Mouse (Mus musculus) hindbrain, embryonic 14.5 days (tissue): ENCODE results near the gene Tnfrsf1a. TPM values are rescaled to one million over a fixed set of nuclear protein-coding genes. Genes with fewer than 3 reads are reported as not detected.

Experiments used
- ATAC-seq: fragments of 200-750 bp; cut with Nextera tagmentation; 2 replicates; pipeline ENCODE4 v1.8.0; 2017; ENCODE audit warnings: moderate number of reproducible peaks, mild to moderate bottlenecking, moderate TSS enrichment, moderate library complexity; ENCODE audit not compliant: low FRiP score
- DNase-seq: peaks from one replicate; pipeline ENCODE4 v3.0.0-alpha.2; 2015; ENCODE audit warnings: low spot score
- H3K27ac ChIP-seq: fragments of 300-500 bp; sonication (generic); 2 replicates; pipeline ENCODE4 v1.5.1; 2014; ENCODE audit warnings: mild to moderate bottlenecking, moderate library complexity
- H3K27me3 ChIP-seq: fragments of 300-500 bp; sonication (generic); 2 replicates; pipeline ENCODE4 v1.6.1; 2014; ENCODE audit warnings: mild to moderate bottlenecking, low read length, mixed read lengths; ENCODE audit not compliant: control insufficient read depth, insufficient read depth
- H3K36me3 ChIP-seq: fragments of 300-500 bp; sonication (generic); replicated peaks from 2 replicates; pipeline ENCODE4 v1.6.1; 2014; ENCODE audit not compliant: control insufficient read depth, insufficient read depth
- H3K4me1 ChIP-seq: fragments of 300-500 bp; sonication (generic); replicated peaks from 2 replicates; pipeline ENCODE4 v1.6.1; 2014; ENCODE audit warnings: antibody characterized with exemption, low read length, mixed read lengths; ENCODE audit not compliant: control insufficient read depth, insufficient read depth
- H3K4me2 ChIP-seq: fragments of 300-500 bp; sonication (generic); replicated peaks from 2 replicates; pipeline ENCODE4 v1.6.1; 2014; ENCODE audit warnings: mild to moderate bottlenecking, moderate library complexity
- H3K4me3 ChIP-seq: fragments of 300-500 bp; sonication (generic); replicated peaks from 2 replicates; pipeline ENCODE4 v1.5.1; 2014; ENCODE audit warnings: mild to moderate bottlenecking, low read length
- H3K9ac ChIP-seq: fragments of 300-500 bp; sonication (generic); 2 replicates; pipeline ENCODE4 v1.6.1; 2014
- H3K9me3 ChIP-seq: fragments of 300-500 bp; sonication (generic); 2 replicates; pipeline ENCODE4 v1.6.1; 2016; ENCODE audit warnings: low read length; ENCODE audit not compliant: control insufficient read depth
- WGBS: fragments of 180-500 bp; shearing (Covaris S2); extraction: QIAGEN DNeasy Blood & Tissue Kit; methylation state at CpG from one replicate; pipeline ENCODE4 v1.1.7; 2014; 5-methylcytosine and 5-hydroxymethylcytosine counted together
- polyA plus RNA-seq: library from polyadenylated mRNA; unstranded; fragments of >200 nt; fragmentation: Nextera tagmentation; extraction: Ambion mirVana; gene quantifications from 2 replicates; pipeline ENCODE4 v1.2.1, GENCODE M21; 2014

The Tnfrsf1a gene
- polyA plus RNA-seq, 1 experiment from 2014 or later, result 15.4 TPM

DNA sequence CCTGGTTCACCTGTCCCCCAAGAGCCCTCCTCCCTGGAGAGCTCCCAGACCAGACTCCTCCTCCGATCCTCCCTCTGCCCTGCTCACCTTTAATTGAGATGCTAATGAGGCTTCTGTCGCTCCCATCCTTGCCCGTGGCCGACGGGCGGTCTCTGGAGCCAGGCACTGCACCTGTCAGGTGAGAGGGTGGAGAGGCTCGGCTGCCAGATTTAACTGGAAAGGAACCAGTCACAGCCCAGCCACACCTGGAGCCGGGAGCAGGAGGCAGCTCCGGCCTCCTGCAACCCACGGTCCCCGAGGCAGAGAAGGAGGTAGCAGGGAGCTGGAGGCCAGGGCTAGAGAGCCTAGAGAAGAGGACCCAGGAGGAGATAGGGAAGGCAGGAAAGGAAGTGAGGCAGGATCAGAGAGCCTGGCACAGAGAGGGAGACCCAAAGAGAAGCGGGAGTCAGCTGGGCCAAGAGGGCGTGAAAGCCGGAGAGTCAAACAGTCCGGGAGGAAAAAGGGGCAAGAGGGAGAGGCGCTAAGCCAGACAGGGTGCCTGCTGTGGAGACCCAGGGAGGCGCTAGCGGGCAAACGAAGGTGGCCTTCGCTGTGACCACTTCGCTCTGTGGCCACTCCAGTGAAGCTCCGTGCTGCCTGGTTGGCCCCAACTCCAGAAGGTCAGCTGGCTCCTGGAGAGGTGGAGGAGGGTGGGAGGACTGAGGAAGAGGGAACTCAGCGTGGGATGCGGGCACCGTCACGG is 27.9 kb upstream of the Tnfrsf1a start:
- H3K4me2 ChIP-seq, result no peak overlapping the region

DNA sequence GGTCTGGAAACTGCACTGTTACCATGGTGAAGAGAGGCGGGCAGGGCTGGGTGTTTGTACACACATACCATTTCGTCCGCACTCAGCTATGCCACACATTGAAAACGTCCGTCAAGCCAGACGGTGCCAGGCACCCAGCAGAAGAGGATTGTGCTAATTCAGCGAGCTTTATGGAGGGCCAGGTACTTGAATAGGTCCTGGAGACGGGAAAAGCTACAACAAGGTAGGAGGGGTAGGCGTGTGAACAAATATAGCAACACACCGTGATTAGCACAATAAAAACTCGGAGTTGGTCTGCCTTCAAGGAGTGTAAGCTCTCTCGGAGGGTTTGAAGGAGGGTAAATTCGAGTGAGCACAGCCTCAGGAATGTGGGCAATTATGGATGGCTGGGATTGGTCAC is 26.4 kb upstream of the Tnfrsf1a start:
- no peak for DNase-seq
- Histone ChIP-seq H3K9me3 (no peaks in the 10 kb centered on the region), H3K27me3 (peaks cover 43% of the 10 kb centered on the region), H3K4me2 (no peak overlapping the region), H3K4me3 (no peak overlapping the region), H3K36me3 (no peaks in the 10 kb centered on the region), H3K4me1 (no peaks in the 10 kb centered on the region), H3K9ac (no peak overlapping the region), H3K27ac (no peak overlapping the region)
- no peak for ATAC-seq
- 59% methylated on average over 13 of the region's 13 CpGs for WGBS

More for the DNA sequence above, 27.9 kb upstream of the Tnfrsf1a start:
- H3K4me1 ChIP-seq, result no peaks in the 10 kb centered on the region
- no peak overlapping the region for H3K4me3 ChIP-seq
- H3K9me3 ChIP-seq, result no peaks in the 10 kb centered on the region
- DNase-seq (no peak), ATAC-seq (no peak)
- WGBS, result 7% methylated on average over 26 of the region's 26 CpGs
- H3K27ac ChIP-seq, result no peak overlapping the region
- H3K27me3 ChIP-seq, result peaks cover 43% of the 10 kb centered on the region
- no peaks in the 10 kb centered on the region for H3K36me3 ChIP-seq
- no peak overlapping the region for H3K9ac ChIP-seq

DNA sequence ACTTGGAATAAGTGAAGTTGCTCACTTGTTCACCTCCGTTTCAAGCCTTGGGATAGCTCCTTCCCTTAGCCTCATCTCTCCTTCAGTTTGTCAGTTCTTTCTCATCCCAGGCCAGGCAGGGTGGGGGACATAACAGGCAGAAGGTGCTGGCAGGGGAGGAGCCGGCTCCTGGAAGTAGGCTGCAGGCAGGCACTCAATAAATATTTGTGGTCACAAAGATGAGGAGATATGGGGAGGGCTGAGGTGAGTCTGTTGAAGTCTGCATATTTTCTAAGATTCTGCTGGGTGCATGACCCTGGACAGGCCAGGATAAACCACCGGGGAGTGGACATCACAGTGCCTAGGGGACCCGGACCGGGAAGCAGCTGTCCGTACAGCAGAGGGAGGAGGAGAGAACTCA is 25.6 kb upstream of the Tnfrsf1a start:
- WGBS, result 67% methylated on average over 6 of the region's 6 CpGs
- no peak for ATAC-seq

DNA sequence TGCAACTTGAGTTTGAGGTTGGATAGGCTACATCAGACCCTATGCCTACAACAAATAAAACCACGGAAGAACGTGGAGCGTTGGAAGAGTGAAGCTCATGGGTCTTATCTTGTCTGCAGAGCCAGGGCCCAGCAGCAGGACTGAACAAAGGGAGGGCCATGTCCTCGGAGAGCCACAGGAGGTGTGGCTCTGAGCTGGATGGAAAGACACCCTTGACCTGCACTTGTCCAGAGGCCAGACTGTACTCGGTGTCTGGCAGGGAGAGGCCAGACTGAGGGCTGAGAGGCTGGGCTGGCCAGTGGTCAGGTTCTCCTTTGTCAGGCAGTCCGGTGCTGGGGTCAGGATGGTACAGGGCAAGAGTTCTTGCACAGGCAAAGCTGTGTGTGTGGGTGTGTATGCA is 23.8 kb upstream of the Tnfrsf1a start:
- ATAC-seq, result no peak
- peaks cover 35% of the 10 kb centered on the region for H3K27me3 ChIP-seq
- H3K27ac ChIP-seq, result no peak overlapping the region
- DNase-seq, result no peak
- H3K4me2 ChIP-seq, result no peak overlapping the region
- H3K36me3 ChIP-seq, result no peaks in the 10 kb centered on the region
- no peaks in the 10 kb centered on the region for H3K9me3 ChIP-seq
- H3K9ac ChIP-seq, result no peak overlapping the region
- 70% methylated on average over 6 of the region's 6 CpGs for WGBS
- H3K4me1 ChIP-seq, result no peaks in the 10 kb centered on the region
- H3K4me3 ChIP-seq, result no peak overlapping the region

More for the DNA sequence above, 25.6 kb upstream of the Tnfrsf1a start:
- no peak overlapping the region for H3K4me3 ChIP-seq
- no peaks in the 10 kb centered on the region for H3K9me3 ChIP-seq
- peaks cover 43% of the 10 kb centered on the region for H3K27me3 ChIP-seq
- no peak overlapping the region for H3K4me2 ChIP-seq
- no peak overlapping the region for H3K27ac ChIP-seq
- H3K4me1 ChIP-seq, result no peaks in the 10 kb centered on the region
- no peak for DNase-seq
- H3K36me3 ChIP-seq, result no peaks in the 10 kb centered on the region
- H3K9ac ChIP-seq, result no peak overlapping the region

DNA sequence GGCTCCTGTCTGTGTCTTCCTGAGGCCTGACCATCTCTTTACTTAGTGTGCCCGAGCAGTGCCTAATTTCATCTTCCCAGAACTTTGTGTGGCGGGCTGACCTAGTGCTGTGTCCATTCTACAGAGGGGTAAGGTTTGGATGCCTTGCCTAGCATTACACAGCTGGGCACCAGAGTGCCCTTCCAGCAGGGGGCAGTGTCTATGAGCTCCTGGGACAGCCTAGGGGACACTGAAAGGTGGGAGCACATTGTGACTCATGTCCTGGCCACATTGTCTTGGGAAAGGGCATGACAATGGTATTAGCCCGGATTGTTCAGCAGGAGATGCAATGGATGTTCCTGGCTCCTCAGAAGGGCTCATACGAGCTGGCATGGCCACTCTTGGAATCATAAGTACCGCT is 20.9 kb upstream of the Tnfrsf1a start:
- no peak for DNase-seq

DNA sequence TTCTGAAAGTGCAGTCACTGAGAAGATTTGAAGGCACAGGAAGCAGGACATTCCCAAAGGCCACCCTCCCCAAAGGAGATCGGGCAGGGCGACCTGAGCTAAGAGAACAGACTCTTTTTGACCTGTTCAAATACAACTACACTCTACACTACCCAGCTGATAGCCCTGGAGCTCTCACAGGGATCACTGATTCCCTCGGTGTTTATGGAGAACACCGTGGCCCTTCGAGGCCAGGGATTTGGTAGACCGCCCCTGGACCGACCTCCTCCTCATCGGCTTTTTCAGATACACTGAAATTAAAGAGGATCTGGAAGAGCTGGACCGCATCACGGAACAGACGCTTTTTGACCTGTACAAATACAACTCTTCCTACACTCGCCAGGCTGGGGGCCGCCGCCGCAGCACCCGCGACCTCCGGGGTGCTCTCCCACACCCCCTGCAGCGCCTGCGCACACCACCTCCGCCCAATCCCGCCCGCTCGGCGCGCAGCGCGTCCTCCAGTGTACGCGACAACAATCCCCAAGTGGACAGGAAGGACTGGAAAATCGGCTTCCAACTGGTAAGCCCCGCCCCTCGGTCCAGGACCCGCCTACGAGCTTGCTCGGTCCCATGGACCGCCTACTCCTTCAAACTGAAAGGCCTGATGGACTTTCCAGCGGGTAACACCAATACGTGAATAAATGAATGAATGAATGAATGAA is 18.4 kb upstream of the Tnfrsf1a start:
- H3K9me3 ChIP-seq, result no peaks in the 10 kb centered on the region
- H3K4me3 ChIP-seq, result peak overlapping the region; percentile 42
- DNase-seq, result peak; percentile 72
- H3K36me3 ChIP-seq, result no peaks in the 10 kb centered on the region
- under 1% methylated on average over 39 of the region's 39 CpGs for WGBS
- no peak overlapping the region for H3K27ac ChIP-seq
- peak overlapping the region; percentile 61 for H3K9ac ChIP-seq
- H3K27me3 ChIP-seq, result no peaks in the 10 kb centered on the region
- H3K4me2 ChIP-seq, result peak overlapping the region; percentile 73
- no peaks in the 10 kb centered on the region; the same call in 1 of the 2 replicates for H3K4me1 ChIP-seq
- ATAC-seq, result peak; percentile 89

More for the DNA sequence above, 20.9 kb upstream of the Tnfrsf1a start:
- H3K4me2 ChIP-seq, result no peak overlapping the region
- no peaks in the 10 kb centered on the region for H3K9me3 ChIP-seq
- no peak overlapping the region for H3K9ac ChIP-seq
- no peaks in the 10 kb centered on the region for H3K36me3 ChIP-seq
- 84% methylated on average over 5 of the region's 5 CpGs for WGBS
- H3K4me1 ChIP-seq, result no peaks in the 10 kb centered on the region; the same call in 1 of the 2 replicates
- no peak for ATAC-seq
- H3K27ac ChIP-seq, result no peak overlapping the region
- no peak overlapping the region for H3K4me3 ChIP-seq
- H3K27me3 ChIP-seq, result 0 out of 2 replicates have a peak, but pooled peaks cover 6% of the 10 kb centered on the region

DNA sequence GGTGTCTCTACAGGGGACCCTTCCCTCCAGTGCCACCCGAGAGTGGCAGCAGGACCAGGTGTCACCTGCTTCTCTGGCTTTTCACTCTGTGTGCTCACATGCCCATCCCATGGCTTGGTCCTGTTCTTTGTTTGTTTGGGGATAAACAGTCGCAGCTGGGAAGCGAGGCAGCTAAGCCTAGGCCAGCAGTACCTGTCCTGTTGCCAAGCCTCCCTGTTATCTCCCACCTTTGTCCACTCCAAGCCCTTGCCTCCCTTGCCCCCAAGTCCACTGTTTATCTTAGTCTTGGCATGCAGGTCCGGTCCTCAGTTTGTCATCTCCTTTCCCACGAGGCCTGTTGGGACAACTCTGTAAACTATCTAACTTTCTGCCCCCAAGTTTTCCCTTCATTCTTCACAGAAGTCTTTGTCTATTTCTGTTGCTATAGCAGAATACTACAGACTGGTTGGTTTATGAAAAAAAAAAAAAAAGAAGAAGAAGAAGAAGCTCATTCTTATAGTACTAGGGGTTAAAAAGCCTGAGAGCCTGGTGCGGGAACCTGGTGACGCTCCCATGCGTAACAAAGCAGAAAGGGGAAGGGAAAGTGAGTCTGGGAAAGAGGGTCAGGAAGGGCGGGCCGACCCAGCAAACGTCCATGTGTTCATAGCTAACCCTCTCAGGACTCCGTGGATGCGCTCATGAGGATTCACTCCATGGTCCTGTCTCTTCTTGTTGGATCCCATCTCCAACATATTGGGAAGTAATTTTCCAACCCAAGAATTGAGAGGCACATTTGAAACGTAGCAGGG is 15.9 kb upstream of the Tnfrsf1a start:
- Histone ChIP-seq H3K4me1 (no peaks in the 10 kb centered on the region; the same call in 1 of the 2 replicates), H3K36me3 (no peaks in the 10 kb centered on the region), H3K27me3 (no peaks in the 10 kb centered on the region), H3K9ac (no peak overlapping the region), H3K4me3 (no peak overlapping the region), H3K27ac (no peak overlapping the region), H3K4me2 (no peak overlapping the region), H3K9me3 (no peaks in the 10 kb centered on the region)
- ATAC-seq, result no peak
- WGBS, result 75% methylated on average over 14 of the region's 14 CpGs
- no peak for DNase-seq

DNA sequence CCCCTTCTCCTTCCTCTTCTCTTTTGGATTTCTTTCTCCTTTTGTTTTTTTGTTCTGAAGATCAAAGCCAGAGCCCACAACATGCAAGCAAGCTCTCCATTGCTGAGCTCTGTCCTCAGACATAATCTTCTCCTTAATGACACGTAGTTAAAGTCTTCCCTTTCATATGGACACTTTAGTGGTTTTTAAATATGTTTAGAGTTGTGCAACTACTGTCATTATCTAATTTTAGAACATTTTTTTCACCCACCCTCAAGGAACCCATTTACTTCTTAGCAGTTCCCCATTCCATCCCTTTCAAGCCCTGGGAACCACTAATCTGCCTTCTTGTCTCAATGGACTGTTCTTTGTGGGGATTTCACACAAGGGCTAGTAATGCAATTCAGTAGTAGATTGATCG is 14.8 kb upstream of the Tnfrsf1a start:
- Histone ChIP-seq H3K27ac (no peak overlapping the region), H3K4me3 (no peak overlapping the region), H3K27me3 (no peaks in the 10 kb centered on the region), H3K9me3 (no peaks in the 10 kb centered on the region), H3K4me2 (no peak overlapping the region), H3K36me3 (no peaks in the 10 kb centered on the region), H3K9ac (no peak overlapping the region), H3K4me1 (no peaks in the 10 kb centered on the region; the same call in 1 of the 2 replicates)
- no peak for DNase-seq
- ATAC-seq, result no peak
- 75% methylated on average over 2 of the region's 2 CpGs for WGBS
